Mouse (Mus musculus) left cerebral cortex, adult 2 months (tissue): Measurements from ENCODE around the gene Fth1. TPM values are rescaled to one million over a fixed set of nuclear protein-coding genes. Genes with fewer than 3 reads are reported as not detected.

Experiments
- DNase-seq, 2 experiments: peaks; one replicate each; pipeline ENCODE4 v3.0.0; 2021 to 2022; ENCODE audit warnings: low spot score in 2 of 2, mixed read lengths in 1 of 2; ENCODE audit errors: extremely low spot score in 1 of 2
- H3K27ac ChIP-seq: fragments of 200-600 bp; 2 replicates; pipeline ENCODE4 v1.8.1; 2022
- H3K4me3 ChIP-seq: fragments of 200-600 bp; 2 replicates; pipeline ENCODE4 v1.8.1; 2022
- CTCF ChIP-seq: fragments of 200-600 bp; IDR thresholded peaks from 2 replicates; pipeline ENCODE4 v1.8.1; 2022; ENCODE audit warnings: antibody characterized with exemption, mild to moderate bottlenecking, moderate library complexity
- intact Hi-C: fragments of 180-260 bp; cut with DNase I; formaldehyde crosslinking; loops from one replicate; pipeline ENCODE4 v1.15.1; 2025
- total RNA-seq, 2 experiments: library from RNA; stranded (reverse); gene quantifications; 2 replicates each; pipeline ENCODE4 v1.2.3; 2021

Fth1 gene
- total RNA-seq, 2 experiments from 2014 or later: 2,213 to 2,341 TPM

- TF ChIP-seq CTCF: no peak
- no peak overlapping the region for H3K27ac ChIP-seq
Measured at GRCm38 (mm10) chr19:9945800-9946564, 34.4 kb upstream of the Fth1 start.

GRCm38 (mm10) chr19:9946986-9947385 is 33.4 kb upstream of the Fth1 start:
- no peak for TF ChIP-seq CTCF

More at GRCm38 (mm10) chr19:9945800-9946564, 34.4 kb upstream of the Fth1 start:
- intact Hi-C loops: no loop called here
- no peak overlapping the region for H3K4me3 ChIP-seq
- DNase-seq: no peak

GRCm38 (mm10) chr19:9952390-9952789 is 28.0 kb upstream of the Fth1 start:
- Histone ChIP-seq H3K4me3 (no peak overlapping the region), H3K27ac (peak overlapping the region; percentile 28; the same call in 1 of the 2 replicates)
- no peak for TF ChIP-seq CTCF
- DNase-seq: no peak
- intact Hi-C loops: no loop called here

More at GRCm38 (mm10) chr19:9946986-9947385, 33.4 kb upstream of the Fth1 start:
- intact Hi-C loops: no loop called here
- H3K4me3 ChIP-seq: no peak overlapping the region
- DNase-seq: peak in 1 of 2 experiments; percentile 28
- H3K27ac ChIP-seq: 0 out of 2 replicates have a peak overlapping the region, but pooled peaks have one; percentile 40

GRCm38 (mm10) chr19:9952912-9953311 is 27.5 kb upstream of the Fth1 start:
- no peak for TF ChIP-seq CTCF
- no peak for DNase-seq
- intact Hi-C loops: no loop called here
- Histone ChIP-seq H3K4me3 (no peak overlapping the region), H3K27ac (peak overlapping the region; percentile 36; the same call in 1 of the 2 replicates)

GRCm38 (mm10) chr19:9954055-9954810 is 26.2 kb upstream of the Fth1 start:
- intact Hi-C loops: loop anchor here (2.0 kb wide), 1 partner anchor 25 kb away; no protein-coding TSS in a partner anchor
- Histone ChIP-seq H3K27ac (peak overlapping the region; percentile 90), H3K4me3 (no peak overlapping the region)
- no peak; the same call in 1 of the 2 replicates for TF ChIP-seq CTCF
- peak in 1 of 2 experiments; percentile 57 for DNase-seq

GRCm38 (mm10) chr19:9954811-9955202 is 25.6 kb upstream of the Fth1 start:
- Histone ChIP-seq H3K27ac (peak overlapping the region; percentile 90), H3K4me3 (no peak overlapping the region)
- no peak for DNase-seq
- no peak for TF ChIP-seq CTCF
- intact Hi-C loops: loop anchor here (2.0 kb wide), 1 partner anchor 24 kb away; no protein-coding TSS in a partner anchor

- Histone ChIP-seq H3K27ac (peak overlapping the region; percentile 46), H3K4me3 (no peak overlapping the region)
- no peak for DNase-seq
- no peak for TF ChIP-seq CTCF
- intact Hi-C loops: loop anchor here (2.0 kb wide), 1 partner anchor 23 kb away; no protein-coding TSS in a partner anchor
Measured at GRCm38 (mm10) chr19:9955438-9955837, 25.0 kb upstream of the Fth1 start.

- no peak for TF ChIP-seq CTCF
Measured at GRCm38 (mm10) chr19:9956624-9957388, 23.6 kb upstream of the Fth1 start.

GRCm38 (mm10) chr19:9957965-9958364 is 22.4 kb upstream of the Fth1 start:
- no peak overlapping the region for H3K27ac ChIP-seq
- no peak overlapping the region for H3K4me3 ChIP-seq
- intact Hi-C loops: no loop called here
- no peak for TF ChIP-seq CTCF
- no peak for DNase-seq

More at GRCm38 (mm10) chr19:9956624-9957388, 23.6 kb upstream of the Fth1 start:
- intact Hi-C loops: no loop called here
- DNase-seq: no peak
- H3K4me3 ChIP-seq: no peak overlapping the region
- H3K27ac ChIP-seq: no peak overlapping the region

- no peak for DNase-seq
- no peak for TF ChIP-seq CTCF
- intact Hi-C loops: no loop called here
- Histone ChIP-seq H3K4me3 (no peak overlapping the region), H3K27ac (no peak overlapping the region)
Measured at GRCm38 (mm10) chr19:9960769-9961168, 19.6 kb upstream of the Fth1 start.

- DNase-seq: peak in 1 of 2 experiments; percentile 35
- intact Hi-C loops: no loop called here
- Histone ChIP-seq H3K27ac (peak overlapping the region; percentile 85), H3K4me3 (no peak overlapping the region)
- no peak for TF ChIP-seq CTCF
Measured at GRCm38 (mm10) chr19:9964205-9964916, 16.0 kb upstream of the Fth1 start.
